Mouse (Mus musculus): ENCODE results near the gene Dgkz. TPM values are rescaled to one million over a fixed set of nuclear protein-coding genes. Genes with fewer than 3 reads are reported as not detected.

The Dgkz gene
- total RNA-seq, 1 experiment = 47.0 TPM

- H3K9ac ChIP-seq (ENCODE audit: insufficient read depth, low read depth, low read length, poor library complexity, severe bottlenecking) = no peak overlapping the region
- H3K4me1 ChIP-seq (ENCODE audit: control insufficient read depth in 2 of 2, insufficient read depth in 2 of 2, low read length in 2 of 2, poor library complexity in 1 of 2) = no peaks in the 10 kb centered on the region
- no peak overlapping the region for H3K27ac ChIP-seq (ENCODE audit: insufficient read depth, low read depth, low read length, poor library complexity, severe bottlenecking)
- in situ Hi-C loops (cut with MboI; ENCODE audit: low sequenced_read_pairs in 2 of 2, unreplicated experiment in 2 of 2) = no loop called here
- H3K4me3 ChIP-seq (ENCODE audit: insufficient read depth in 1 of 2, low read depth in 1 of 2, low read length in 2 of 2, poor library complexity in 1 of 2, severe bottlenecking in 1 of 2) = no peak overlapping the region
- TF ChIP-seq CHD2 (IDR thresholded peaks at IDR 0.05; ENCODE audit: low read depth, low read length) (no peak), ZNF384 (IDR thresholded peaks at IDR 0.05; ENCODE audit: low read depth, low read length) (no peak), MAFK (IDR thresholded peaks at IDR 0.05; ENCODE audit: insufficient read depth, low read depth, low read length) (no peak), ZC3H11A (IDR thresholded peaks at IDR 0.05; ENCODE audit: borderline replicate concordance, low read depth, low read length) (no peak), HCFC1 (IDR thresholded peaks at IDR 0.05; ENCODE audit: borderline replicate concordance, insufficient read depth, low read length) (no peak)
- peaks cover 12% of the 10 kb centered on the region for H3K36me3 ChIP-seq (ENCODE audit: control insufficient read depth, insufficient read depth, low read length, poor library complexity, severe bottlenecking)
- DNase-seq (ENCODE audit: low read depth, low spot score) = no peak
- no peaks in the 10 kb centered on the region for H3K9me3 ChIP-seq (ENCODE audit: control insufficient read depth, insufficient read depth, low read depth, low read length)
Observed at GRCm38 (mm10) chr2:91884616-91885015, 91.0 kb downstream of the Dgkz start.

GRCm38 (mm10) chr2:91883961-91884360 lies 91.7 kb downstream of the Dgkz start:
- TF ChIP-seq ZNF384 (IDR thresholded peaks at IDR 0.05; ENCODE audit: low read depth, low read length) = no peak
- TF ChIP-seq HCFC1 (IDR thresholded peaks at IDR 0.05; ENCODE audit: borderline replicate concordance, insufficient read depth, low read length) = no peak
- TF ChIP-seq CHD2 (IDR thresholded peaks at IDR 0.05; ENCODE audit: low read depth, low read length) = no peak
- TF ChIP-seq ZC3H11A (IDR thresholded peaks at IDR 0.05; ENCODE audit: borderline replicate concordance, low read depth, low read length) = no peak
- no peak for TF ChIP-seq MAFK (IDR thresholded peaks at IDR 0.05; ENCODE audit: insufficient read depth, low read depth, low read length)
- peaks cover 12% of the 10 kb centered on the region for H3K36me3 ChIP-seq (ENCODE audit: control insufficient read depth, insufficient read depth, low read length, poor library complexity, severe bottlenecking)
- no peaks in the 10 kb centered on the region for H3K4me1 ChIP-seq (ENCODE audit: control insufficient read depth in 2 of 2, insufficient read depth in 2 of 2, low read length in 2 of 2, poor library complexity in 1 of 2)

More at GRCm38 (mm10) chr2:91883961-91884360, 91.7 kb downstream of the Dgkz start:
- no peak overlapping the region for H3K27ac ChIP-seq (ENCODE audit: insufficient read depth, low read depth, low read length, poor library complexity, severe bottlenecking)
- in situ Hi-C loops (cut with MboI; ENCODE audit: low sequenced_read_pairs in 2 of 2, unreplicated experiment in 2 of 2) = no loop called here
- no peak for DNase-seq (ENCODE audit: low read depth, low spot score)
- no peaks in the 10 kb centered on the region for H3K9me3 ChIP-seq (ENCODE audit: control insufficient read depth, insufficient read depth, low read depth, low read length)
- H3K4me3 ChIP-seq (ENCODE audit: insufficient read depth in 1 of 2, low read depth in 1 of 2, low read length in 2 of 2, poor library complexity in 1 of 2, severe bottlenecking in 1 of 2) = no peak overlapping the region
- no peak overlapping the region for H3K9ac ChIP-seq (ENCODE audit: insufficient read depth, low read depth, low read length, poor library complexity, severe bottlenecking)

Other genes with a start within 250 kb of the Dgkz start
- 26.1 and 27.0 TPM in 2 replicates for gene Ambra1, start 245.7 kb downstream of the Dgkz start, total RNA-seq (2012; rRNA removed)
- 5.6 and 9.5 TPM in 2 replicates for gene Chrm4, start 48.6 kb downstream of the Dgkz start, total RNA-seq (2012; rRNA removed)
- gene Mdk, start 43.6 kb downstream of the Dgkz start, total RNA-seq (2012; rRNA removed) = 345 and 362 TPM in 2 replicates
- 0.18 and 0.79 TPM in 2 replicates for gene Gm9821, start 30.2 kb downstream of the Dgkz start, total RNA-seq (2012; rRNA removed)
- gene Creb3l1, start 48.6 kb upstream of the Dgkz start, total RNA-seq (2012; rRNA removed) = 4.4 and 5.4 TPM in 2 replicates
- 23.5 and 29.4 TPM in 2 replicates for gene Phf21a, start 117.3 kb upstream of the Dgkz start, total RNA-seq (2012; rRNA removed)

Data from ES-E14 (cell line).